Mouse (Mus musculus) megakaryocyte, embryonic 14.5 days (primary cell): ENCODE results near the gene Plvap.

Experiments used
- FLI1 ChIP-seq: IDR thresholded peaks from 2 replicates; pipeline ENCODE4 v1.6.1; 2012; ENCODE audit warnings: low read length, inconsistent platforms, mixed read lengths
- GATA1 ChIP-seq: IDR thresholded peaks from 3 replicates; pipeline ENCODE4 v1.6.1; 2012; ENCODE audit warnings: mixed read lengths, low read length, inconsistent platforms, borderline replicate concordance

GRCm38 (mm10) chr8:71468001-71468400 is 43.6 kb downstream of the Plvap start:
- TF ChIP-seq FLI1 (no peak), GATA1 (no peak)
